Mouse (Mus musculus): ENCODE measurements at regions not wholly inside any gene's neighbourhood (a gene's known extent, or its start where the extent isn't known, plus 50 kb on each side); places are given as distances from the start of the nearest gene placed in this dataset.

DNA sequence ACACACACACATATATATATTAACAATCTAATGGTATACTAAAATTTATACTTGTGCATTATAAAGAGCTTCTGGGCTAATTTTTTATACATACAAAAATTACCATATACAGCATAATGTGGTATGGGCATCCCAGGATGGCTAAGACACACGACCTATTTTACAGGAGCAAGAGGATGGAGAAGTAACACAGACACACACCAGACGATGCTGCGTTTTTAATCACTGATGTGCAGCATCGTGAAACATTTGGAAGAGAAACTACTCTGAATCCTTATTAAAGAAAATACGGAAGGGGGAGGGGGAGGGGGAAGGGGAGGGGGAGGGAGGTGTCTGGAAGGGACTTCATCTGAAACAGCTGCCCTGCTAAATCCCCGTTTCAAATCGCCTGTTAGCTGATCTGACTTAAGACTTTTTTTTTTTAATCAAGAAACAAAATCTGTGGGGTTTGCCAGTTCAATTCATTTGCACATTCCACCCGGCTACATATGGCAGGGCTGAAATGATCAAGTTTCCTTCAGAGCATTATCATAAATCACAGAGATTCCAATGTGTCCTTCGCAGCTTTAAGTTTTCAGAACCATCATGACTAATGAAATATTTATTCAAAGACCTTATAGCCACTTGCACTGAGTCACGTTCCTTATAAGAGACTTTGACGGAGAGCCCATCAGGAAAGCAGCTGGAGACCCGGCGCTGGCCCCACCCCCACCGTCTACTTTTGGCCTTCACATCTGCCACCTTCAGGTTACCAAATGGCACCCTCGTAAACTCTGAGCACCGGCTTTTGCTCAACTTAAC, 89.4 kb upstream of the Rnd3 start:
- DNase-seq (ENCODE audit: low spot score): no peak

DNA sequence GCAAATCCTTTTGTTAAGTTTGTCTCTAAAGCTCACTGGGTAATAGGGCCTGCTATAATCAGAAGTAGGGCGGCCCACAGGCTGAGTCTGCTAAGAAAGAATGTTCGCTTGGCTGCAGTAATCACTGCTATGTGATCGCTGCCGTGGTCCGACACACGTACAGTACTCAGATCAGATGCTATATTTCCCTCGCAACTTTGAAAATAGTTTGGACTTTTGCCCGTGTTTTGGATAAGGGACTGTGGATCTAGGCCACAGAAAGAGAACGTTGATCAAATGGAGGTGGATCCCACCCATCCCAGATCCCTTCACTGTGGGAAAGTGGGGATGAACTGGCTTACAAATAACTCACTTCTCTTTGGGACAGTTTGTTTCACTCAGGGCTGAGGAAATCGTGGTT, 88.5 kb upstream of the Rnd3 start:
- DNase-seq (ENCODE audit: low spot score): no peak

DNA sequence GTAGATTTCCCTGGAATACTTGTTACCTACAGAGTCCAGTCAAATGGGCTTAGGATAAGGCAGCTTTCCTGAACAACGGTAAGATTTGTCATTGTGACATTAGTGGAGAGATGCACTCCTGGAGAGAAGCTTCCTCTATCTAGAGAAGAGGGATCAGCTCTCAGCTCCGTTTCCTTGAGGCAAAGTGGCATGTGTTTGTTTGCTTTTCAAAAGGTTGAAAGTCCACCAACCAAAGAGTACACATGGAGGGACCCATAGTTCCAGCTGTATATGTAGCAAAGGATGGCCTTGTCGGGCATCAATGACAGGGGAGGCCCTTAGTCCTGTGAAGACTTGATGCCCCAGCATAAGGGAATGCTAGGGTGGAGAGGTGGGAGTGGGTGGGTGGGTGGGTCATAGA, 87.9 kb upstream of the Rnd3 start:
- no peak for DNase-seq (ENCODE audit: low spot score)

DNA sequence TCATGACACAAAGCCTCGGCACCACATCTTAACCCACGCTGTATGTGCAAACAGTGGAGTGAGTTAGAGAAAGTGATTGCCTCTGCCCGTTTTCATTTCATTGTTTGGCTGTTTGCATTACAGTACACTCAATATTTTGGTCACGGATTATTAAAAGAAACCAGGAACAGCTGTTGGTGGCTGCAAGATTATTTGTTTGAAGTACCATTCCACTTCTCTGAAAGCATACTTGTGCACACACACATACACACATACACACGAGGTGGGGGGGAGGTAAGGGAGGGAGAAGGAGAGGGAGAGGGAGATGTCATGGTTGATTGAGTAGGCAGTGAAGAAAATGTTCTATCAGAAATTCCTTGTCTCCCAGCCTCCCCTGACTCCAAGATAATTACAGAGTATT, 85.5 kb upstream of the Rnd3 start:
- no peak for DNase-seq (ENCODE audit: low spot score)

DNA sequence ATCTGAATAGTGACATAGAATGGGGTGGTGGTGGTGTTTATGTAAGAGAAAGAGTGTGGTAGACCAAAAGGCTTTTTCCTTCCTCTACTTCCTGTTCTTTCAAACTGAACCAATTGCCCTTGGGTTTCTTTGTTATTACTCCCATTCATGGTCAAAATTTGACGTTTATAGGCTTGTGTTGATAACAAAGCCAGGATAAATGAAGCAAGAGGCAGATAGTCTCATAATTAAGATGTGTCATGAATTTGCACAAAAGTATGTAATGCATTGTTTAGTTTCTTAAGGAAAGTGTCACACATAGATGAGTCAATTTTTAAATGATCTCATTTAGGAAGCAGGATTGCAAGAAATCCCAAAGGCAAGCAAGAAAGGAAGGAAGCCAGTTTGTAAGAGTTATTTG, 73.9 kb upstream of the Rnd3 start:
- DNase-seq (ENCODE audit: low spot score): no peak

DNA sequence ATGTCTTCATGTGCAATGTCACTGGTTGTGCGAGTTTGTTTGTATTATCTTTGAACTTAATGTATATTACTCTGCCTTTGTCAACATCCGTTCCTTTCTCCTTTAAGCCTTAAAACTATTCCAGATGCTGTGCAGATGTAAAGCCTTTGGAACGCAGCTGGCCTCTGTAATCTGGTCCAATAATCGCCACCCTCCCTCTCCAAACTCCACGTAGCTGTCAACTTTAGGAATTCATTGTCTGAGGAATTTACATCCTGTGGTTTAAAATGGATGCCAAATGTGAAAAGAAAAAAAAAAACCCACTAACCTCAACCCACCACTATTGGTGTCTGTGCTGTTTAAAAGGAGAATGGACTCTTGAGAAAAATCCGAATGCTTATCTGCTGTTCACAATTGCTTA, 70.8 kb upstream of the Rnd3 start:
- no peak for DNase-seq (ENCODE audit: low spot score)

DNA sequence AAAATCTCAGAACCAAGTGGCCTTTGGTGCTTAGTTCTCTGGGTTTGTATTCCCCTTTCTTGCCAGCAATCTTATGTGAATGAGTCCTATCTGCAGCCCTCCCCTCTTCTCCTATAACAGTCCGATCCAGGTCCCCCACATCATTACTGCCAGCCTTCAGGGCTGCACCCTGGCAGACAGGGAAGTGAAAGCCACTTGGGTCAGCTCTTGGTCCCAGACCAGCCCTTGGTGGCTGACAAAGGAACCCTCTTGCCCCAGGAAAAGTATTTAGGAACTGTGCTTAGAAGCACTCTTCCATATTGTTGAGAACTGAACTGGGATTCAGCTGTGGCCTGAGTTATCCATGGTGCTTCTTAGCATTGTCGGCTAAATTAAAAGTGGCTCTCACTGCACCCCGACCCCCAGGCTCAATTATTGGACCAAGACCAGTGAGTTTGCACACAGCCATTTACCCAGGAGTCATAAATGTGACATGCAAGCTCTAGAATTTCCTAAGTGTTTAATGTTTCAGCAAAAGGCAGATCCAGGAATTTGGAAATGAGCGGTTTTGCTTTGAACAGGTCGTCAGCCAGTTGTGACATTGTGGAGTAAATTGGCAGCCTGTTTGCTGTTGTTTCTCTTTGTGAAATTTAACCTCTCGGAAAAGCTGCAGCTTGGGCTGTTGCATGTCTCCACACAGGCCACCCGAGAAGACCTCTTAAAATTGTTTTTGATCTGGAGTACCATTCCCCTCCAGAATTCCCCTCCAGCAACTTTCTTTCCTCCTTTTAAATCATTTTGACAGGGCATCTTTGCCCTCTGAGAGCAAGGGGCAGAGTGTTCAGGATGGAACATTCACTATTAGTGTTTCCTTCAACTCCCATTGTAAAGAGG, 58.5 kb upstream of the Rnd3 start:
- DNase-seq (ENCODE audit: low spot score): no peak

DNA sequence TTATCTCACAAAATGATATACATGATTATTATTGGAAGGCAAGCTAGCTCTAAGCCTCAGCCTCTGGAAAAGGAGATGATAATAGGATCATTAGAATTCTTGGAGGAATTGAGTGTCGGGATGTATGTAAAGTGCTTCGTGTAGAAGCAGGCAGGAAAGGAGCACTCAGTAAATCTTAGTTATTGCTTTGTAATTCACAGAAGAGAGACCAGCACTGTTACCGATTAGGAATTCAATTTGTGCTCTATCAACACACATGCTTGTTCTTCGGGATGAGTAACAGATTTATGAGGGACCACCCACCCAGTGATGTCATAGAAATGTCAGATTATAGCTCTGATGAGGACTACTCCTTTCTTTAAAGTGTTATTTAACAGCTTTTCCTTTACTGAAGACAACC, 57.4 kb upstream of the Rnd3 start:
- DNase-seq (ENCODE audit: low spot score): no peak
